Mouse (Mus musculus): ENCODE measurements around the gene Sox21. TPM values are rescaled to one million over a fixed set of nuclear protein-coding genes. Genes with fewer than 3 reads are reported as not detected.

Sox21 gene
- polyA plus RNA-seq, 1 experiment from 2014 or later = 3.7 TPM

Small RNA genes within 50 kb of the gene (microRNA-seq; reads per million reads assigned to microRNA genes)
- gene Mir6241 = not detected

Other genes starting within 250 kb of the Sox21 start
- gene Dct, start 184.8 kb downstream of the Sox21 start, polyA plus RNA-seq (2015; fragmentation: Nextera tagmentation; extraction: Ambion mirVana) = 1.0 and 1.2 TPM in 2 replicates
- gene Tgds, start 104.3 kb downstream of the Sox21 start, polyA plus RNA-seq (2015; fragmentation: Nextera tagmentation; extraction: Ambion mirVana) = 33.0 and 34.3 TPM in 2 replicates
- 50.1 and 55.3 TPM in 2 replicates for gene Gpr180, start 99.9 kb downstream of the Sox21 start, polyA plus RNA-seq (2015; fragmentation: Nextera tagmentation; extraction: Ambion mirVana)
- not detected in 2 replicates for gene Gm9376, start 29.9 kb upstream of the Sox21 start, polyA plus RNA-seq (2015; fragmentation: Nextera tagmentation; extraction: Ambion mirVana)